Mouse (Mus musculus): ENCODE data around the gene Cish.
"Not testable (repeated sequence)": the region's sequence is repeated elsewhere in the genome, so short reads cannot be mapped to it uniquely, and the experiment has no call there.

Gene Cish

GRCm38 (mm10) chr9:107298059-107298780 is 2.4 kb downstream of the Cish start:
- DNase-seq (ENCODE audit: low spot score): peak; percentile 78

GRCm38 (mm10) chr9:107298876-107299275 is 3.0 kb downstream of the Cish start:
- no peak for DNase-seq (ENCODE audit: low spot score)

- DNase-seq (ENCODE audit: low spot score): no peak
These were observed 4.0 kb downstream of the Cish start for GRCm38 (mm10) chr9:107299783-107300182.

- no peak for DNase-seq (ENCODE audit: low spot score)
These were observed 4.6 kb downstream of the Cish start for GRCm38 (mm10) chr9:107300224-107300973.

GRCm38 (mm10) chr9:107301554-107302331 is 5.9 kb downstream of the Cish start:
- no peak for DNase-seq (ENCODE audit: low spot score)

GRCm38 (mm10) chr9:107302592-107302991 is 6.8 kb downstream of the Cish start:
- no peak for DNase-seq (ENCODE audit: low spot score)

- no peak for DNase-seq (ENCODE audit: low spot score)
These were observed 7.4 kb downstream of the Cish start for GRCm38 (mm10) chr9:107303121-107303820.

- no peak for DNase-seq (ENCODE audit: low spot score)
These were observed 8.1 kb downstream of the Cish start for GRCm38 (mm10) chr9:107303900-107304299.

GRCm38 (mm10) chr9:107304383-107304782 is 8.6 kb downstream of the Cish start:
- DNase-seq (ENCODE audit: low spot score): no peak

GRCm38 (mm10) chr9:107305012-107305411 is 9.2 kb downstream of the Cish start:
- no peak for DNase-seq (ENCODE audit: low spot score)

GRCm38 (mm10) chr9:107305601-107306542 is 10.0 kb downstream of the Cish start:
- DNase-seq (ENCODE audit: low spot score): no peak

GRCm38 (mm10) chr9:107306673-107307072 is 10.8 kb downstream of the Cish start:
- not testable (repeated sequence) for DNase-seq (ENCODE audit: low spot score)

GRCm38 (mm10) chr9:107307099-107307872 is 11.5 kb downstream of the Cish start:
- DNase-seq (ENCODE audit: low spot score): no peak

- peak; percentile 86 for DNase-seq (ENCODE audit: low spot score)
These were observed 12.1 kb downstream of the Cish start for GRCm38 (mm10) chr9:107307886-107308285.

GRCm38 (mm10) chr9:107308346-107309000 is 12.6 kb downstream of the Cish start:
- no peak for DNase-seq (ENCODE audit: low spot score)

- no peak for DNase-seq (ENCODE audit: low spot score)
These were observed 13.3 kb downstream of the Cish start for GRCm38 (mm10) chr9:107309171-107309570.

GRCm38 (mm10) chr9:107309600-107309999 is 13.8 kb downstream of the Cish start:
- no peak for DNase-seq (ENCODE audit: low spot score)

GRCm38 (mm10) chr9:107312811-107313584 is 17.2 kb downstream of the Cish start:
- no peak for DNase-seq (ENCODE audit: low spot score)

- no peak for DNase-seq (ENCODE audit: low spot score)
These were observed 18.1 kb downstream of the Cish start for GRCm38 (mm10) chr9:107313926-107314325.

Data from testis, postnatal 14 days (tissue).